Mouse (Mus musculus) lung, adult 2 months (tissue): ENCODE results near the gene Paxx. TPM values are rescaled to one million over a fixed set of nuclear protein-coding genes. Genes with fewer than 3 reads are reported as not detected.

ENCODE experiments used
- DNase-seq: peaks from one replicate; pipeline ENCODE4 v3.0.0; 2022
- H3K4me1 ChIP-seq: fragments of 200-500 bp; 2 replicates; pipeline ENCODE4 v1.6.1; 2011; ENCODE audit warnings: low read length; ENCODE audit not compliant: control insufficient read depth, insufficient read depth
- H3K4me3 ChIP-seq: fragments of 200-500 bp; replicated peaks from 2 replicates; pipeline ENCODE3; 2011; ENCODE audit warnings: low read depth, mild to moderate bottlenecking, control low read depth, low read length; ENCODE audit errors: extremely low read depth
- CTCF ChIP-seq: fragments of 200-500 bp; IDR thresholded peaks from 2 replicates; pipeline ENCODE4 v1.5.1; 2011; ENCODE audit warnings: mild to moderate bottlenecking, low read length, control low read depth; ENCODE audit not compliant: insufficient read depth
- POLR2A ChIP-seq: fragments of 200-500 bp; IDR thresholded peaks from 2 replicates; pipeline ENCODE4 v1.6.1; 2011; ENCODE audit warnings: low read depth, mild to moderate bottlenecking, control low read depth, low read length, borderline replicate concordance; ENCODE audit errors: extremely low read depth
- WGBS: fragments of 180-500 bp; shearing (Covaris S2); methylation state at CpG from one replicate; pipeline ENCODE4 v1.1.7; 2018; 5-methylcytosine and 5-hydroxymethylcytosine counted together
- polyA plus RNA-seq: library from polyadenylated mRNA; depleted of rRNA; stranded (reverse); fragments of >200 nt; gene quantifications from 2 replicates; pipeline ENCODE4 v1.2.3, GENCODE M21; 2012

The Paxx gene
- polyA plus RNA-seq, 1 experiment = 74.6 TPM

DNA sequence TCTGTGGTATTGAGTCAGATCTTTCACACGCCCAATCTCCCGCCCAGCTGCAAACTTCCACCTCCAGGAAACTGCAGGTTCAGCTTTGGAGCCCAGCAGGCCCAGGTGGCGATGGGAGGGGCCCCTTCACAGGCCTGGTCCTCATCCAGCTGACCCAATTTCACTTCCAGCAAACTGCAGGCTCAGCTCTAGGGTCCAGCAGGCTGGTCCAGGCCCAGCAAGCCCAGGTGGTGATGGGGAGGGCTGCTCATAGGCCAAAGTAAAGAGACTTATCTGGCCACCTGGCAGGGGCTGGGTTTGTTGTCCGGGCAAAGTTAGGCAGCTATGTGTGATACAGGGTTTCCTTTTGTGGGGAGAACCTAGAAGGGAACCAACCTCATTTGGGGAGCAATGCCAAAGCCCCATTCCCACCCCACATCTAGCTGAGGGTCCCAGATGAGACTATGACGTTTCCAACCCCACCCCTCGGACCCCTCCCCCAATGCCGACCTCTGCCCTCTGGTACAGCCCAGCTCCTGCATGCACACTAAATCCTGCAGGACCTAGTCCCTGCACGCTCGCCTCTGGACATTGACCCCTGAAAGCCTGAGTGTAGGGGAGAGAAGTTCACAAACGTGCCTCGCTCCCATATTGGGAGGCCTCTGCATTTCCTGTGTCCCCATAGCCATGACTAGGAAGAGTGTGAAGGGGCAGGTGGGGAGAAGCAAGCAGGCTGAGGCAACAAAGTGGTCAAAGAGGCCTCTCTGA is 24.2 kb upstream of the Paxx start:
- Histone ChIP-seq H3K4me3 (no peak overlapping the region), H3K4me1 (no peaks in the 10 kb centered on the region)
- no peak for DNase-seq
- TF ChIP-seq POLR2A = no peak
- TF ChIP-seq CTCF = no peak
- WGBS = 63% methylated on average over 11 of the region's 11 CpGs

DNA sequence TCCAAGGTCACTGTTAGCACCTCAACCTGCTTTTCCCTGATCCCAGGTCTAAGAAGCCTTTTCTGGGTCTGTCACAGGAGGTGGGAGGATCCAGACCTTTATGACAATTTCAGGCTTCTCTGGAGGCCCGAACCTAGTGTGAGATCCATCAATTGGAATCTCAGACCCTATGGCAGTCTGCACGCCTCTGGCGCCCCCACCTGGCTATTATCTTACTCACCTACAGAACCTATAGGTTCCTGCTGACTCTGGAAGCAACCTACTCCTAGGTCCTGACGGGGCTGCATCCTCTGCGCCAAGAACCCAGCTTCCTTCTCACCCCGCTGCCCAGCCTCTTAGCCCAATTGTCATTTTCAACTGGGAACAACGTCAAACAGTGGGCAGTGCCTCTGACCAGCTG is 22.1 kb upstream of the Paxx start:
- TF ChIP-seq POLR2A (no peak), CTCF (peak; percentile 60)
- 25% methylated on average over 7 of the region's 7 CpGs for WGBS
- DNase-seq = no peak
- Histone ChIP-seq H3K4me3 (no peak overlapping the region), H3K4me1 (no peaks in the 10 kb centered on the region)

DNA sequence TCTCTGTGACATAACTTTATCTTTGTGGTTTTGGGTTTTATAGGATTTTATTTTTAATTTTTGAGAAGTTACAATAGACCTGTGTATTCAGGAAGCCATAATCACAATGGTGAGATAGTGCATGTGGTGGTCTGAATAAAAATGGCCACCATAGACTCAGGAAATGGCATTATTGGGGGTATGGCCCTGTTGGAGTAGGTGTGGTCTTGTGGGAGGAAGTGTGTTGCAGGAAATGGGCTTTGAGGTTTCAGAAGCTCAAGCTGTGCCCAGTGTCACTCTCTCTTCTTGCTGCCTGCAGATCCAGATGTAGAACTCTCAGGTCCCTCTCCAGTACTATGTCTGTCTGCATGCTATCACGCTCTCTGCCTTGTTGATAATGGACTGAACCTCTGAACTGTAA is 19.6 kb upstream of the Paxx start:
- no peak for TF ChIP-seq POLR2A
- no peak for TF ChIP-seq CTCF
- Histone ChIP-seq H3K4me3 (no peak overlapping the region), H3K4me1 (no peaks in the 10 kb centered on the region)
- no peak for DNase-seq
- 98% methylated on average over 1 of the region's 1 CpGs for WGBS

DNA sequence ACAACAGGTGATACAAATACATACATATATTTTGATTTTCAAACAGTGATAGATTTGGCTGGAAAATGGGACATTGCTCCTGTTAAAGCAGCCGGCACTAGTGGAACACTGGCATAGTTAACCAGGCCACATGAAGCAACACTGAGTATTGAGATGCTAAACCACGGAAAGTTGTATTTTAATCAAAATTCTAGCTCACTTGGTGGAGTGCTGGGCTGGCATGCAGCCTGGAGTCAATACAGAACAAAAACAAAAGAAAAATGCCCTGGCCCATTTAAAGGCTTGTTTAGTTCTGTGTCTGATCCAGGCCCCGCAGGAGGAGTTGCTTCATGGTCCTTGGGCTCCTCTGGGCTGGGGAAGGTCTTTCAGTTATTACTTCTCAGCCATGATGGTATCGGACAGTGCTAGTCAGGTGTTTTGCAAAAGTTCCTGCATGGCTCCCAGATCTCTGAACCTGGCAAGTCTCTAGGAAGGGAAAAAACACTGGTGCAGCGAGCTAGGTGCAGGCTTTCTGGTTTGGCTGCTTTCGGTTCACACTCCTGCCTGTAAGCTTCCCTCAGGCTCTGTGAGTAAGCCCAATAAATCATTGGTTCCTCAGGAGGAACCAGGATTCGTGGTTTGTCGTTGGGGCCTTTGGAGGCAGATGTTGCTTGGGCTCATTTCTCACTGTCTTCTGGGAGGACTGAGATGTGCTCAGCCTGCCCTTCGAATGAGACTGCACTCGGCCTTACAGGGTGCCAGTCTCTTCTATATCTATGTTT is 18.8 kb upstream of the Paxx start:
- Histone ChIP-seq H3K4me1 (no peaks in the 10 kb centered on the region), H3K4me3 (no peak overlapping the region)
- TF ChIP-seq CTCF = no peak
- TF ChIP-seq POLR2A = no peak
- WGBS = 66% methylated on average over 10 of the region's 10 CpGs
- DNase-seq = no peak

DNA sequence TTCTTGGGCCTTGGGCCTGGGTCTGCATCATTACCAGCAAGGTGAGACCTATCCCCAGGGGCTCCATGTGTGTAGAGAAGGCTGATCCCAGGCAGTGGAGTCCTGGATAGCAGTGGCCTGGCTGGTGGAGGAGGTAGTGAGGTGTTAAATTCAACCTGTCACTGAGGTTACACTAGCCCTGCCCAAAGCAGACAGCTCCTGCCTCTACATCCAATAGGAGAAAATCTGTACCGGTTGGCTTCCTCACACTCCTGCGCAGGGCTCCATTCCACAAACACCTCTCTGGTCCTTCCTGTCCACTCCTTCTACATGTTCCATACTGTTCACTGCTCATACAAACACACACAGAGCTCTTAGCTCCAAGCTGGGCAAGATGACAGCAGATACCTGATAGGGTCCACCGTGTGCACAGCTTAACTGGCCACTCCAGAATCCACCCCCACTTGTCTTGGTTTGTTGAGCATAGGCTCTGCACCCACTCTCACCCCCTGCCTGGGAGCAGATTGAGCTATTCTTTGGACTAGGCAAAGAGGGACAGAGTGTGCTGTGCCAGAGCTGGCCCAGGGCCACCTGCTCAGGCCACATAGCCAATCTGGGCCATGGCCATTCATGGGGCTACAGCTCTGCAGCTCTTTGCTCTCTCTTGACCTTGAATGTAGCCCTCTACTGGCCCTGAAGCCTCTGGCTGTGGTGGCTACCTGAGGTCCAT is 17.2 kb upstream of the Paxx start:
- DNase-seq = no peak
- H3K4me1 ChIP-seq = no peaks in the 10 kb centered on the region
- TF ChIP-seq CTCF (no peak), POLR2A (no peak)
- 77% methylated on average over 3 of the region's 3 CpGs for WGBS
- no peak overlapping the region for H3K4me3 ChIP-seq

DNA sequence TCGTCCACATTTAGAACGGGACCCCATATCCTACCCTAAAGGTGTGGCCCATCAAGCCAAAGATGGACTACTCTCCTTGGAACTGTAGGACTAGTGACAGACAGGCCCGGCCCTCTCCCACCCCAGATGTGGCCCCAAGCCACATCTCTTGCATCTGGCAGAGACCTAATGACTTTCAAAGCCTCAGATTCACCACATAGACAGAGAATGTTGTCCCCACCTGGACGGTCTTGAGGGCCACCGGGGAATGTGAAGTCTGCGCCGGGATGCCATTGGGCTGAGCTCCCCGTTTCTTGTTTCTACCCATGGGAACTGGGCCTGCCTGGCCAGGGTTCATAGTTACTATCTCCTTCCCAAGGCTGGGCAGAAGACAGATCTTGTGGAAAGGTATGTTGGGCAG is 16.6 kb upstream of the Paxx start:
- no peaks in the 10 kb centered on the region for H3K4me1 ChIP-seq
- H3K4me3 ChIP-seq = no peak overlapping the region
- no peak for DNase-seq
- WGBS = 80% methylated on average over 8 of the region's 8 CpGs
- TF ChIP-seq CTCF (no peak), POLR2A (no peak)

DNA sequence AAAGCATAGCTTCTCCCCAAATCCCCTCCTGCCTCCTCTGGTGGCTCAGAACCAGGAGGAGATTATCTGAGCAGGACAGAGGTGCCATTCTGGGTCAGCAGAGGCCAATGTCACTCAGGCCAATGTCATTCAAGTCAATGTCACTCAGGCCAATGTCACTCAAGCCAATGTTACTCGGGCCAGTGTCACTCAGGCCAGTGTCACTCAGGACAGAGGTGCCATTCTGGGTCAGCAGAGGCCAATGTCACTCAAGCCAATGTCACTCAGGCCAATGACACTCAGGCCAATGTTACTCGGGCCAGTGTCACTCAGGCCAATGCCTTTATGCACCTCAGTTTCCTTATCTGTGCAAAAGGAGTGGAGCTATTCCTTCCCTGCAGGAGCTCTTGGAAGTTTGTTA is 11.7 kb upstream of the Paxx start:
- no peak for TF ChIP-seq CTCF
- no peak for TF ChIP-seq POLR2A
- WGBS = 69% methylated on average over 2 of the region's 2 CpGs
- DNase-seq = no peak
- H3K4me1 ChIP-seq = no peaks in the 10 kb centered on the region
- no peak overlapping the region for H3K4me3 ChIP-seq

DNA sequence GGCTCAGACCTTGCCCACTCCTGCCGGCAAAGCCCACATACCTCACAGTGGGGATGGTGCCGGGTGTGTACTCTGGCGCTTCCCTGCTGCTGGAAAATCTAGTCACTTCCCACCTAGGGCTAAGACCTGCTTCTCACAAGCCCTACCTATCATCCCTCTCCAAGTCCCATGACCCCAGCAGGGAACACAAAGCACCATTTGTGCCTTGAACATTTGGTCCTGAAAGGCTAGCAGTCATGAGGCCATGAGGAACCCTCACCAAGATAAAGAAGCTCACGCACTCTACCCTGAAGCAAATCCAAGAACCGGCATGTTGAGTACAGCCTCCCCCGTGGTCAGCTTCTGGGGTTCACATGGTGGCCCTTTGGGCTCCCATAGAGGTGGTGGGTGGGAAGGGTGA is 9.1 kb upstream of the Paxx start, which contains the start of gene Ptgds:
Gene Ptgds, minus strand, starts transcription at position 78 of the 400 bp plus-strand sequence.
- 45% methylated on average over 6 of the region's 6 CpGs for WGBS
- H3K4me3 ChIP-seq = no peak within 1 kb of the TSS
- DNase-seq = no peak

DNA sequence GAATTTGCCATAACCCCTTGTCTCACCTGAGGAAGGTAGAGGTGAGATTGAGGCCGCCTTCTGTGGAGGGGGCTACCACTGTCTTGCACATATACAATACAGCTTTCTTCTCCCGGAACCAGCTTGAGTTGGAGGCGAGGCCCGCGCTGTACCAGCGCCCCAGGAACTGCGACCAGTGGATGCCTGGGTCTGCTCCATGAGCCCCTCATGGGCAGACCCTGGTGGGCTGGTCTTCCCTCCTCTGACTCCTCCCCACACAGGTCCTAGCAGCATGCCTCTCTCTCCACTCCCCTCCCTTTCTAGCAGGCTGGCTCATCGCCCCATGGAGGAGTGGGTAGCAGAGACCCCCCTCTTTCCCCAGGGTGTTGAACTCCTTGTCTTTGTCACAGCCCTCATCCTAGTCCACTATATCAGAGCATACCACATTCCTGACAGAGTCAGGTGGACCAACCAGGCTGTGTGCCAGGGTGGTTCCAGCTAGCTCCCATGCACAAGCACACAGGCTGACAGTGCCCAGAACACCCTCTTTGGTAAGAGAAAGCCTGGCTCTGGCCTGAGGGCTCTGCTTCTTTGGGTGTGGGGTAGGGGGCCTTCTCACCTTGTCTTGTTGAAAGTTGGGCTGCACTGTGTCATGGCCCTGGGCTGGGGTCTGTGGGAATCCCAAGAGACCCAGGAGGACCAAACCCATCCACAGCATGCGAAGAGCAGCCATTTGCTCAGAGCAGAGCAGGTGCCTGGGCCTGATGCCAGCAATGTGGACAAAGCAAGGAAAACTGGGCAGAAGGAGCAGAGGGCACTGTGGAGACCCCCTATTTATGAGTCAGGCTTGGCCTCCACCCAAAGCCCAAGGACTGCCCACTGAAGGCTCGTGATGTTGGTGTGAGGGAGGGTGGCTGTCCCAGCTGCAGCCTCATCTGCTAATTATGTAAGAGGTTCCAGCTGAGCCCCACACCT is 8.3 kb upstream of the Paxx start:
- Histone ChIP-seq H3K4me1 (no peaks in the 10 kb centered on the region), H3K4me3 (no peak overlapping the region)
- DNase-seq = no peak
- TF ChIP-seq POLR2A (no peak), CTCF (no peak)
- 70% methylated on average over 10 of the region's 10 CpGs for WGBS

More for the DNA sequence above, 9.1 kb upstream of the Paxx start, which contains the start of gene Ptgds:
- TF ChIP-seq POLR2A = no peak
- no peak for TF ChIP-seq CTCF
- H3K4me1 ChIP-seq = no peaks in the 10 kb centered on the region
